Mouse (Mus musculus) forebrain, embryonic 14.5 days (tissue): ENCODE results near the gene Olfr424. TPM values are rescaled to one million over a fixed set of nuclear protein-coding genes. Genes with fewer than 3 reads are reported as not detected.

Experiments used
- polyA plus RNA-seq: library from polyadenylated mRNA; unstranded; fragments of >200 nt; fragmentation: Nextera tagmentation; extraction: Ambion mirVana; gene quantifications from 2 replicates; pipeline ENCODE4 v1.2.1, GENCODE M21; 2014

The Olfr424 gene
- polyA plus RNA-seq, 1 experiment from 2014 or later: not detected

Other genes starting within 250 kb of the Olfr424 start
- gene Ifi211, start 218.5 kb upstream of the Olfr424 start, polyA plus RNA-seq: 0.25 and 0.52 TPM in 2 replicates
- gene Mndal, start 189.0 kb upstream of the Olfr424 start, polyA plus RNA-seq: 1.6 and 2.0 TPM in 2 replicates
- 1.1 and 1.6 TPM in 2 replicates for gene Ifi203, start 188.8 kb upstream of the Olfr424 start, polyA plus RNA-seq
- gene Ifi202b, start 148.8 kb upstream of the Olfr424 start, polyA plus RNA-seq: not detected in 2 replicates
- gene Ifi205, start 99.7 kb upstream of the Olfr424 start, polyA plus RNA-seq: 0.15 TPM in 1 of 2 replicates, not detected in the other
- gene Olfr433, start 90.8 kb upstream of the Olfr424 start, polyA plus RNA-seq: not detected in 2 replicates
- not detected in 2 replicates for gene Olfr432, start 82.3 kb upstream of the Olfr424 start, polyA plus RNA-seq
- gene Olfr430, start 64.9 kb upstream of the Olfr424 start, polyA plus RNA-seq: not detected in 2 replicates
- gene Olfr429, start 47.2 kb upstream of the Olfr424 start, polyA plus RNA-seq: not detected in 2 replicates
- not detected in 2 replicates for gene Olfr427, start 34.6 kb upstream of the Olfr424 start, polyA plus RNA-seq
- gene Olfr231, start 10.4 kb upstream of the Olfr424 start, polyA plus RNA-seq: not detected in 2 replicates
- gene Olfr420, start 24.1 kb downstream of the Olfr424 start, polyA plus RNA-seq: not detected in 2 replicates
- gene Spta1, start 41.3 kb downstream of the Olfr424 start, polyA plus RNA-seq: 0.10 and 0.13 TPM in 2 replicates
- not detected in 2 replicates for gene Olfr419, start 120.5 kb downstream of the Olfr424 start, polyA plus RNA-seq
- not detected in 2 replicates for gene Mptx1, start 199.0 kb downstream of the Olfr424 start, polyA plus RNA-seq
- gene Olfr417, start 233.6 kb downstream of the Olfr424 start, polyA plus RNA-seq: not detected in 2 replicates